Mouse (Mus musculus): ENCODE results near the gene Lst1.

- TF ChIP-seq CTCF (IDR thresholded peaks at IDR 0.05 in 2 of 3, conservative IDR thresholded peaks at IDR 0.05 in 1 of 3; ENCODE audit: control insufficient read depth in 1 of 3, insufficient read depth in 1 of 3, low read depth in 2 of 3, low read length in 3 of 3, poor library complexity in 1 of 3, severe bottlenecking in 1 of 3) (no peak), MXI1 (IDR thresholded peaks at IDR 0.05; ENCODE audit: low read depth, low read length) (no peak), SMC3 (IDR thresholded peaks at IDR 0.05; ENCODE audit: low read depth, low read length) (no peak)
Observed at GRCm38 (mm10) chr17:35156461-35157200, 31.6 kb downstream of the Lst1 start.

Data from MEL (cell line).